Mouse (Mus musculus) heart, postnatal 0 days (tissue): Measurements from ENCODE around the gene Tnnt2.

Experiments used
- CTCF ChIP-seq: IDR thresholded peaks from 2 replicates; pipeline ENCODE4 v1.5.1; 2016; ENCODE audit warnings: antibody characterized with exemption, control low read depth, low read depth
- EP300 ChIP-seq: IDR thresholded peaks from 2 replicates; pipeline ENCODE4 v1.6.1; 2016; ENCODE audit warnings: antibody characterized with exemption, low read depth

DNA sequence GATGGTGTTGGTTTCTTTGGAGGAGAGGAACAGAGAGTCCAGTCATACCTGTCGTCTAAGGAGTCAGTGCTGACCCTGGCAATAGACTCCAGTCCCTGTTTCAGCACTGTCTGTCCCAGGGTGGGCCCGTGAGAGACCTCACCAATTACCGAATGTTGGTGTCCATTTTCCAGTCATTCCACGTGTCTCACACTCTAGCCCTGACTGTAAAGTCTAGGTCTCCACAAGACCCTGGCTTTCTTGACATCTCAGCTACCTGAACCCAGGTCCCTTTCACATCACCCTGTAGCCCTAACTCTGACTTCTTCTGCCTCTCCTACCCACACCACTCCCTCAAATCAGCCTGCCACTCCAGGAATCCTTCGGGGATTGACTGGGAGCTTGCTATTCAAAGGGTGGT, 26.4 kb downstream of the Tnnt2 start:
- no peak for TF ChIP-seq CTCF
- TF ChIP-seq EP300: no peak
